Mouse (Mus musculus): ENCODE data around the gene Kng1. TPM values are rescaled to one million over a fixed set of nuclear protein-coding genes. Genes with fewer than 3 reads are reported as not detected.
"Not testable (repeated sequence)": the region's sequence is repeated elsewhere in the genome, so short reads cannot be mapped to it uniquely, and the experiment has no call there.

Kng1 gene
- polyA plus RNA-seq, 1 experiment: 0.04 TPM

DNA sequence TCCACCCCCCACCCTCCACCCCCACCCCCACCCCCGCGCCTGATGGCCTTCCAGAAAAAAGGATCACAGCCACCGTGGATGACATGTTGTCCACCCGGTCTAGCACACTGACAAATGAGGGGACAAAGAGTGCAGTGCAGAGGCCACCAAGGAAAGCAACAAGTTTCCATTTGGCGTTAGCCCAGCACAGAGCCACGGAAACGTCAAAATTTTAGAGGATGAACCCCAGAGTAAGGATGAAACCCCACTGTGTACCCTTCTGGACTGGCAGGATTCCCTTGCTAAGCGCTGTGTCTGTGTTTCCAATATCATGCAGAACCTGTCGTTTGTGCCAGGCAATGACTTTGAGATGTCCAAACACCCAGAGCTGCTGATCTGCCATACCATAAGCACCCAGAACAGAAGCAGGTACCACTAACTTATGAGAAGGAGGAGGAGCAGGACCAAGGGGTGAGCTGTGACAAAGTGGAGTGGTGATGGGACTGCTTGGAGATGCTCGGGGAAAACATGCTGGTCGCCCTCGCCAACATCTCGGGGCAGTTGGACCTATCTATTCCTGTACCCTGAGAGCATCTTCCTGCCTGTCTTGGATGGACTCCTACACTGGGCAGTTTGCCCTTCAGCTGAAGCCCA lies 35.8 kb downstream of the Kng1 start:
- no peak for DNase-seq (ENCODE audit: low read depth)

DNA sequence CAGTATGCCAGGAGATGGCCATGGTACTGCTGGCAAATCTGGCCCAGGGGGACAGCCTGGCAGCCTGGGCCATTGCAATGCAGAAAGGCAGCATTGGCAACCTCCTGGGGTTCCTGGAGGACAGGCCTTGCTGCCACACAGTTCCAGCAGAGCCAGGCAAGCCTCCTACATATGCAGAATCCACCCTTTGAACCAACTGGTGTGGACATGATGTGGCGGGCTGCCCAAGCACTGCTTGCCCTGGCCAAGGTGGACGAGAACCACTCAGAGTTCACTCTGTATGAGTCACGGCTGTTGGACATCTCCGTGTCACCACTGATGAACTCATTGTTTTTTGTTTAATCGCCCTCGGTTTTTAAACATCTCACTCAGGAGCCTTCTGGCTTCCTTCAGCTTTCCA lies 36.5 kb downstream of the Kng1 start:
- no peak for DNase-seq (ENCODE audit: low read depth)

DNA sequence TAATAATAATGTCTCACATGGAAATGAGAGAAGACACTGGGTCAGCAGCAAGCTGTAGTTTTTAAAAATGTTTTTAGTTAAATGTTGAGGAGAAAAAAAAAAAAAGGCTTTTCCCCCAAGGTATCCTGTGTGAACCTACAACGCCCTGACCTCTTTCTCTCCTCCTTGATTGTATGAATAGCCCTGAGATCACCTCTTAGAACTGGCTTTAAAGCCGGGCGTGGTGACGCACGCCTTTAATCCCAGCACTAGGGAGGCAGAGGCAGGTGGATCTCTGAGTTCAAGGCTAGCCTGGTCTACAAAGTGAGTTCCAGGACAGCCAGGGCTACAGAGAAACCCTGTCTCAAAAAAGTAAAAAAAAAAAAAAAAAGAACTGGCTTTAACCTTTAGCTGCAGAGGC lies 37.9 kb downstream of the Kng1 start:
- not testable (repeated sequence) for DNase-seq (ENCODE audit: low read depth)

DNA sequence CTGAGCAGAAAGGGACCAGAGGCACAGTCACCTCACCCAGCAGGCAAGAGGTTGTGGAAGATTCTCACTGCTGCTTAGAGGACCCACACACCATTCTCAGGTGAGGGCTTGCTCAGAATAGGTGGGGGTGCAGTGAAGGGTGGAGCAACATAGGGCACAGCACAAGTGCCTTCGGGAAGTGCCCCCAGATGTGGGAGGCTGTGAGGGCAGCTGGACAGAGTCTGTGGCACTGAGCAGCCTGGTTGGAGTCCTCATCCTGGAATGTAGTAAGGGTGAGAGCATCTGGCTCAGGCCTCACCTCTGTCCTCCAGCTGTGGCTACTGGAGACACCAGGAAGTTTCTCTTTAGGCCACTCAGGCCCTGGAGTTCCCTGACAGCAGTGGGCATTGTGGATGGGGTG lies 39.2 kb downstream of the Kng1 start:
- DNase-seq (ENCODE audit: low read depth): not testable (repeated sequence)

DNA sequence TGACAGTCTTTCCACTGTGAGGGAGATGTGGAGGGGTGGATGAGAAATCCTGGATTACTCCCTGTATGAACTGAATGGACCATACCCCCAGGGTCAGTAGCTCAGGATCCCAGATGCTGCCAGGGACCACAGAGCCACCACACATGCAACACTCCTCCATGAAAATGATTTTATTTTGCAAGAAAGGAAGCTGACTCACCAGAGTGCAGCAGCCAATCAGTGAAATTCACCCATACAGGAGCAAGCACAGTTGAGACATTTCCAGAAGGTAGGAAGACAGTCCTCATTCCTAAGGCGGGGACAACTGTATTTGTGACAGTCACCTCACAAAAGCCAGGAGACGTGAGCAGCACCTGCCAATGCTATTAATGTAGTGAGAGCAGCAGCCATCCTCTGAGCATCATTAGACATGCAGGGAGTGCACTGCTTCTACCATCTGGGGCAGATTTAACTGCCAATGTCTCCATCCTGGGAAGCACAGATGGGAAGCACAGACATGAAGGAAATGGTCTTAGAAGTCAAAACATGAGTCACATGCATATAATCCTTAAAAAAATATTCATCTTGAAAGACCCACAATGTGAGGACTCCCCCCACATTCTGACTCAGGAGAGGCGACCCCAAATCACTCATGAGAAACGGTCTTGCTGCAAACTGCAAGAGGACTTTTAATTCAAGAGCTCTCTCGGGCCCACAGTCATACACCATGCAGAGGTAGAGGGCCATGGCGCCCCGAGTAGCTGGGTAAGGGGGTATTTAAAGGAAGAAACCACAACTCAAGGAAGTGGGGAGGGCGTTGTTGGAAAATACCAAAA lies 39.8 kb downstream of the Kng1 start:
- DNase-seq (ENCODE audit: low read depth): not testable (repeated sequence)

DNA sequence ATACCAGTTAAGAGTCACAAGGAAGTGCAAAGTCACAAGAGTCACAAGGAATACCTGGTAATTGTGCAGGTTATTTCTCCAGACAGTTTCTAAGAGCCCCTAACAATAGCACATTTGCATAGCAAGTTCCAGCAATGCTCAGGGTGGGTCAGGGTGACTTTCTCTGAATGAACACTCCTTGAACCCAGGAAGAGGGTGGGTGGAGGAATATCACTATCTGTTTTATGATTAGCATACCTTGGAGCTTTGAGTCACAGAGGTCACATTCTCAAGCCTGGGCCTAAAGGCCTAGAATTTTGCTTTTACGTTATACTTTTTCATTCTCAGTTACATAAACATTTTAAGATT lies 40.4 kb downstream of the Kng1 start:
- not testable (repeated sequence) for DNase-seq (ENCODE audit: low read depth)

DNA sequence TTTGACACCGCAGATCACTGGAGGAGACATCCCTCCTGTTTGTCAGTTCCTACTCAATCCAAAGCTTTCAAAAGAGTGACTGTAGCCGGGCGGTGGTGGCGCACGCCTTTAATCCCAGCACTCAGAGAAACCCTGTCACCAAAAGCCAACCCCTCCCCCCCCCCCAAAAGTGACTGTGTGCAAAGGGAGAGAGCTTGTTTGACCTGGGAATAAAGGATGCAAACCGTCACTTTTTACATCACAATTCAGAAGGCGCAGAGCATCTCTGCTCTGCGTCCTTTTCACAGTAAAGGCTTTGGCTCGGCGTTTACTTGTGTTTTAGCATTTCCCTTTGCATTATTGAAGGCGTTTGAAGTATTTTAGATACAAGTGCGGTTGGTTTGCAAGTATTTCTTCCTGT lies 42.0 kb downstream of the Kng1 start:
- no peak for DNase-seq (ENCODE audit: low read depth)

DNA sequence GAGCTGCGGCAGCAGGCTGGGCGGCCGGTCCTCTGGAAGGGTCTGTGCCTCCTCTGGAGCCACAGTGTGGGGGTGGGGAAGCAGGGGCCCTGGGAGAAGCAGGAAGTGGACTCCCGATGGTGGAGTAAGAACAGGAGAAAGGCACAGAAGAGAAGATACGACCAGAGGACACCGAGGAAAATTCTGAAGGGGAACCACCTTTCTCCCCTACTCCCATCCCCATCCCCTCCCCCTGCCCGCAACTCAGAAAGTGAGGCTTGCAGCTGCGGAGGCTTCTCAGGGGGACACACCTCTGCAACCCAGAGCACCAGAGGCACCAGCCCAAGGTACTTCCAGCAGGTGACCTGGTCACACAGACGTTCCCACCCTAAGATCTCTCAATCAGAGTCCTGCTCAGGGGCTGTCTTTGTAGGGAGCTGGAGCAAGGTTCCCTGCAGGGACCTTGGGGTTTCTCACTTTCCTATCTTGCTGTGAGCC lies 42.5 kb downstream of the Kng1 start:
- DNase-seq (ENCODE audit: low read depth): no peak

DNA sequence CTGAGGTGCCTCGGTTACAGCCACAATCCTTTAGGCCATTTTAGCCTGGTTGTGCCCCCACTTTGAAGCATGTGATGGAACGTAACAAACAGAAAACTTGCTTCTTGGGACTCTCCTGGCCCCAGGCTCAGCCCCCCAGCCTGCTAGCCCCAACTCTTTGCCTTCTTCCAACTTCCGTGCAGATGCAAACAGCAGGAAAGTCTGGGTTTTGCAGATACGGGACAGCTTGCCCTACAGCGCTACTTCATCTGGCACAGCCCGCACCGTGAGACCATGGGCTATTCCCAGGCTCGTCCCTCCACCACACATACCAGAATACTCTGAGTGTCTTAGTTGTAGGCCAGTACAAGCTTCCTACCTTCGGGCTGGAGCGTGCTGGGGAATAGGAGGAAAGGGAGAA lies 42.9 kb downstream of the Kng1 start:
- no peak for DNase-seq (ENCODE audit: low read depth)

DNA sequence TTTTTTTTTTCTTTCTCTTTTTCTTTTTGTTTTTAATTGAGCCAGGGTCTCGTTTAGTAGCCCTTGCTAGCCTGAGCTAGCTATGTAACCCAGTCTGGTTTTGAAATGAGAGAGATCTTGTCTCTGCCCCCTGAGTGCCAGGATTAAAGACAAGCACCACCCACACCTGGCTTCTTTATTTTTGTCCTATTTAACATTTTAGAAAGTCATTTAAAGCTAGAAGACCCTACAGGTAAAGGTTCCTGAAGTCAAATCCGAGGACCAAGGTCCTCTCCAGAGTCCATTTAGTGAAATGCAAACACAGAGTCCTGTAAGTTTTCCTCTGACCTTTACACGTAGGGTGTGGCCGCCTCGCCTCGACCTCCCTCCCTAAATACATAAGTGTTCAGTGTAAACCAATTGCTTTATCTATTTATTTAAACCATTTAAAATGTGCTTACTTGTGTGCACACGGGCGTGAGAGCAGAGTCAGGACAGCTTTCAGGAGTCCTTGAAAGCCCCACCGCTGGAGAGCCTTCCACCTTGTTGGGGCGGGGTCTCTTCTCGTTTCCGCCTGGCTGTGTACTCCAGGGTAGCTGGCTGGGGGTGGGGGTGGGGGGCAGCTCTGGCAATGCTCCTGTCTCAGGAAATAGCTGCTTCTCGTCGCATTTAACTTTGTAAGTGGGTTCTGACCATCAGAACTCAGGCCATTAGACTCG lies 44.8 kb downstream of the Kng1 start:
- DNase-seq (ENCODE audit: low read depth): no peak

DNA sequence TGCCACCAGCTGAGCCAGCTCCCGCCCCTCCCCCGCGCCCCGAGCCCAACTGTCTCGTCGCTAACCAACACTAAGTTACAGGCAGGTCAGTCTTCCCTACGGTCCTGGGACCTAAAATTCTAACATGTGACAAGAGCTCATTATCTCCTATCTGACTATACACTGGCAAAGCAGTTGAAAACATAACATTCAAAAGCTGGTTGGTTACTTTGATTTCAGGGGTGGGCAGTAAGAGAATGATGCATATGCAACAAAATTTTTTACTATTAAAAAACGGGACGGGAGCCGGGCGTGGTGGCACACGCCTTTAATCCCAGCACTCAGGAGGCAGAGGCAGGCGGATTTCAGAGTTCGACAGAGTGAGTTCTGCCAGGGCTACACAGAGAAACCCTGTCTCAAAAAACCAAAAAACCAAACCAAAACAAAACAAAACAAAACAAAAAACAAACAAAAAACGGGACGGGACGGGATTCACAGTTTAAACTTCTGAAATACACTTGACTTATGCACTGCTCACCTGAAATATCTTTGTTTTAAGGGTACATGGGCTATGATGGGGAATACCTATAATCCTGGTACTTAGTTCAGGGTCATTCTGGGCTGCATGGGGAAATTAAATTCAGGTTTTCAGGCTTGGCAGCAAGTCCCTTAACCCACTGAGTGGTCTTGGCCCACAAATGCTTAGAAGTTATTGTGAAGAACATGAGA lies 45.5 kb downstream of the Kng1 start:
- DNase-seq (ENCODE audit: low read depth): no peak

DNA sequence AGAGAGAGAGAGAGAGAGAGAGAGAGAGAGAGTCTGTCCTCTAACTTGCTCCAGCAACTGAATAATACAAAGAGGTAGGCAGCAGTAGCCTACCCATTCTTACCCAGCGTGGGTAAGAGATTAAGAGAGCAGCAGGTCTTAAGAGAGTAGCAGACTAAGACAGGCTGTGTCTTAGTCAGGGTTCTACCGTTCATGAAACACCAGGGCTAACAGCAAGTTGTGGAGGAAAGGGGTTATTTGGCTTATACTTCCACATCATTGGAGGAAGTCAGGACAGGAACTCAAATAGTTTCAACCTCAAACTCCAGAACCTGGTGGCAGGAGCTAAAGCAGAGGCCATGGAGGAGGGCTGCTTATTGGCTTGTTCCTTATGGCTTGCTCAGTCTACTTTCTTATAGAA lies 46.2 kb downstream of the Kng1 start:
- DNase-seq (ENCODE audit: low read depth): no peak

DNA sequence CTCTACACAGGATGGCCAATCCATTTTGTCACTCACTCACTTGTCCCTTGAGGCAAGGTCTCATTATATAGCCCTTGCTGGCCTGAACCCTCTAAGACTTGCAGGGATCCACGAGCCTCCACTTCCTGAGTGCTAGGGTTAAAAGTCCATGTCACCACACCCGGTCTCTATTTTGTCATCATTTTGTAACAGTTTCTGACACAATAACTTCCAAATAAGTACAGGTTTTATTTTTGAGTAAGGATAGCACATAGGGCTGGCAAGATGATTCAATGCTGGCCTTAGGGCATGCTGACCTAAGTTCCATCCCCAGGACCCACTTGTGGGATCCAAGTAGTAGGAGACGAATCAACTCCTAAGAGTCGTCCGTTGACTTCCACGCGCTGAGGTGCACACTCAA lies 48.5 kb downstream of the Kng1 start:
- DNase-seq (ENCODE audit: low read depth): no peak

DNA sequence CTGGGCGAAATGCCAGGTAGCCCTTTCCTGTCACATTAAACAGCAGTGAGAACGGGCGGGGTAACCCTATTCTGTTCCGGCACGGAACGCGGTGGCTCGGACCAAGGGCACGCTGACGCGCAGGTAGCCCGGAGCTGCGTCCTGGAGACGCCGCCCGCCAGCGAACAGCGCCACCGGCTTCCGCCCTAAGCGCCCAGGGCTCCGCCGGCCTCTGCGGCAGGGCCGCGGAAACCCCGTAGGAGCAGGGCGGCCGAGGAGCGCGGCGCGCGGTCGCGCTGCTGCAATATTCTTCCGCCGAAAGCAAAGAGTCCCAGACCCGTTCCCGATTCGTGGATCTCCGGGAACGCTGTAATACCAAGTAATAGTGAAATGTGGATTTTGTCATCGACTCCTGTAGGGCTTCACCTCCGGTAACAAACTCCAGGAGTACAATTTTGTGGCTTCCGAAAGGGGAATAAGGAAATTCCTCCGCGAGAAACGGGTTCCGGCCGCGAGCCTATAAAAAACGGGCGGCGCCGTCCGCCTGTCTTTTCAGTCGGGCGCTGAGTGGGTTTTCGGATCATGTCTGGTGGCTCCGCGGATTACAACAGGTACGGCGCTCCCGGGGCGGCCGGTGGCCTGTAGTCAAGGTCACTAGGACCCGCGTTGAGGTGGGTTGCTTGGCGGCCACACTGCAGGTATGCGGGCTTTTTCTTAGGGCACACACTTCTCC lies 49.7 kb downstream of the Kng1 start, which contains the start of gene Eif4a2:
Eif4a2 (plus strand) TSS at position 214 of the 712 bp plus-strand sequence.
- peak; percentile 57 for DNase-seq (ENCODE audit: low read depth)

DNA sequence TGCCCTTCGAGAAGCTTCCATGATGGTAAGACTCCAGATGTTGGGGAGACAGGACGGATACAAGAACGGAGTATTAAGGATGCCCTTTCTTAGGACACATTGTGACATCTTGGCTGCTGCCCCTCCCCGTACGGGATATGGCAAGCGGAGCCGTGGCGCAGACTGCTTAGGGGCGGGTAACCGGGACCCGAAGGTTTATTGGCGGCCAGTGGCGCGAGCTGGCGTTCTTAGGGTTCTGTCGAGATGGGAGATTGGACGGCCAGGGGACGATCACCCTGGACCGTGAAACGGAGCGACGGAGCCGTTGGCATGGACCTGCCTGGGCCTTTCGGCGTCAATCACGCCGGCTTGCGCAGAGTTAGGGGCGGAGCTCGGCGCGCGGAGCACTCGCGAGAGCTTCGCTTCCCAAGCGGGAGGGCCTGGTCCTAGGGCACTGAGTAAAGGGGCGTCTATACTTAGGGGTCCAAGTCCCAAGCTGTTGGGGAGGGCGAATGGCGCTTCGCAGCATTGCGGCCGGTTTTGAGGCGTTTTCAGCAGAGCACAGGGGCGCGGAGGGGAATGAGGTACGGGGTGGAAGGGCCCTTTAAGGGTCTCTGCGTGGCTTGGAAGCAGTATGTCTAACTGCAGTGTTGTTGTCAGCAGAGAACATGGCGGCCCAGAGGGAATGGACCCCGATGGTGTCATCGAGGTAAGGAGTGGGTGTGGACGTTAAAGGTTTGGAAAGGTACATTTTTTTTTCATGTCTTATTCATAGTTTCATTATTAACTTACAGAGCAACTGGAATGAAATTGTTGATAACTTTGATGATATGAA lies 50.5 kb downstream of the Kng1 start:
- DNase-seq (ENCODE audit: low read depth): peak; percentile 28

DNA sequence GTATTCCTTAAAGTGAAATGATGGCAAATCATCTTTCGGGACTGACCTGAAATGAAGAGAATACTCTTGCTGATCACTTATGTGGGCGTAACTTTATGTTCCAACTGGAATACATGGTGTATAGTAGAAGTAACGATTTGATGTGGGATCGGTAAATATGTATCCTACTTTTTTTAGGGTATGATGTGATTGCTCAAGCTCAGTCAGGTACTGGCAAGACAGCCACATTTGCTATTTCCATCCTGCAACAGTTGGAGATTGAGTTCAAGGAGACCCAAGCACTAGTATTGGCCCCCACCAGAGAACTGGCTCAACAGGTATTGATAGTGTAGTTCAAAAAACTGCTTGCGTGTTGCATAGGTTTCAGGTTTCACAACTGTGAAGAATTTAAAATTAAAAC lies 51.3 kb downstream of the Kng1 start:
- no peak for DNase-seq (ENCODE audit: low read depth)

DNA sequence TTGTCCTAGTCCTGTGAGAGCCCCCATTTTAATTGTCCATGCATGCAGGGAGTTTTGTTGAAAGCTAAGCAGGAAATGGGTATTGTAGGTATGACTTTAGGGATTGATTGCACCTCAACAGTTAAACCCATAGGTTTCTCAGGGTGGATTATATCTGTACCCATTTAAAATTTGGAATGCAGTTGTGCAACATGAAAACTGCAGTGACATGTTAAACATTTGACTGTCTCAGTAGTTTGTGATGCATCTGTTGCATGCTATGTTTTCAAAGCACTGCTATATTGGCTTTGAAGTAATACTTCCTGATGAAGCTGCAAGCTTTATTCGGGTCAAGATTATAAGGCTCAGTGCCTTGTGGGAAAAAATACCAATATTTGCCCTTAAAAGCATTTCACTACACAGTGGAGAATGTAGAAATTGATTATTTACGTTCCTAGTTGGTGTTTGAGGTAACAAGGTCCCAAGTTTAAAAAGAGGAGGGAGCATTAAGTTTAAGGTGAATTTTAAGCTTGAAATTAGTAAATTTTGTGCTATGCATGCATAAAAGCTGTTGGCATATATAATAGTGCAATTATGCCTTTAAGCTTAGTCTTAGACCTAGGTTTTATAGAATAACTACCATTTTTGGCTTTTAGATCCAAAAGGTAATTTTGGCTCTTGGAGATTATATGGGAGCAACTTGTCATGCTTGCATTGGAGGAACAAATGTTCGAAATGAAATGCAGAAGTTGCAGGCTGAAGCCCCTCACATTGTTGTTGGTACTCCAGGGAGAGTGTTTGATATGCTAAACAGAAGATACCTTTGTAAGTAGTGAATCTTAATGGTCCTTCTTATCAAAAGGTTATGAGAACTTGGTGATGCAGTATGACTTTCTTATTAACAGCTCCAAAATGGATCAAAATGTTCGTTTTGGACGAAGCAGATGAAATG lies 52.0 kb downstream of the Kng1 start:
- no peak for DNase-seq (ENCODE audit: low read depth)

DNA sequence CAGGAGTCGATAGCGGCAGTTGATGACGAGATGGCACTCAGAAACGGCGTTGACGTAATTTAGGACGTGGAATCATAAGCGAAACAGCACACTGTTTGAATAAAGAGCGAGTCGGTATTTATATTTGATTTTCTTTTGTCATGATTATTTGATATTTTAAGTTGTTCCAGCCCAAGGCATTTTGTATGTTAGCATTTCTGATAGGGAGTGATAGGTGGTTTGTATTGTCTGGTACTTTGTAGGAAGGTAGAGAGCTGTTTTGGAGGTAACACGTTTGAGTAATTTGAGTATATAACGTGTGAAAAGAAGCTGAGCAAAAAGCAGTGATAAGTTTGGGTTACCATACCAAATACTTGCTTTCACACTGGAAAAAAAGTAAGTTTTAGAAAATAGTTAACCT lies 54.7 kb downstream of the Kng1 start:
- no peak for DNase-seq (ENCODE audit: low read depth)

DNA sequence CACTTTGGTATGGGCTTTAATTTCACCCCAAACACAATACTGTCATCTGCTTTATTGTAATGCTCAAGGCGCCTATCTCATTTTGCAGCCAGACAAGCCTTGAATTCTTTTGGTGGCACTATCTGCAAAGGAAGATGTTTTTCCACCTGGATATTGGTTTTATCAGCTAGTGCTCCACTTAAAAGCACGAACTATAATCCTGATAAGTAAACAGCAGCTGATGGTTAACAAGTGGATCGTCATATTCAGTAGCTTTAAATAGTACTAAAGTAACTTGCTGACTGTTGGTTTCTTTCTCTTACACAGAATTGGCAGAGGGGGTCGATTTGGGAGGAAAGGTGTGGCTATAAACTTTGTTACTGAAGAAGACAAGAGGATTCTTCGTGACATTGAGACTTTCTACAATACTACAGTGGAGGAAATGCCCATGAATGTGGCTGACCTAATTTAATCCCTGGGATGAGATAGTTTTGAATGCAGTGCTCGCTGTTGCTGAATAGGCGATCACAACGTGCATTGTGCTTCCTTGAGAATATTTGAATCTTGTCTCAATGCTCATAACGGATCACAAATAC lies 55.3 kb downstream of the Kng1 start:
- no peak for DNase-seq (ENCODE audit: low read depth)

All from gonadal fat pad, adult 2 months (tissue).